Mouse (Mus musculus): Measurements from ENCODE around the gene Abca1. TPM values are rescaled to one million over a fixed set of nuclear protein-coding genes. Genes with fewer than 3 reads are reported as not detected.

Abca1 gene
- polyA plus RNA-seq, 1 experiment from 2014 or later: 6.1 TPM

GRCm38 (mm10) chr4:53030326-53030948, 129.3 kb downstream of the Abca1 start:
- ATAC-seq (ENCODE audit: insufficient read depth, low FRiP score): no peak
- WGBS: 55% methylated on average over 8 of the region's 8 CpGs

DNA sequence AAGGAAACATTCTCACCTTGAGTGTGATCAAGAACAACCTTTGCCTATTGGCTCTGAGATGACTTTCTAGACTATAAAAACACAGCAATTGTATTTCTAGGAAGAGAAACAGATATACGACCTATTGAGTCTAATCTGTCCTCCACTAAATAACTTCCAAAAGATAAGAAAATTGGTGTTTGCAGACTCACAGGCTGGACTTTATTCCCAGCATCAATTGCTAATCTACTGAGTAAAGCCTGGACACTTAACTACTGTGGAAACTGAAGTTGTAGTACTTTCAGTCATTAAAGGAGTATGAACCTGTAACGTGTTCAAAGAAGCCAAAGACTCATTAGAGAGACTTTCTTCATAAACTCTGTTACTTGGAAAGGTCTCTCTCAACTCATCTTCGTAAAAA, 131.9 kb downstream of the Abca1 start:
- no peaks in the 10 kb centered on the region for H3K9me3 ChIP-seq (replicated peaks; ENCODE audit: control insufficient read depth, low read length)
- no peak for ATAC-seq (ENCODE audit: insufficient read depth, low FRiP score)
- H3K36me3 ChIP-seq (ENCODE audit: control insufficient read depth, insufficient read depth, low read length): peaks cover 12% of the 10 kb centered on the region; the same call in 1 of the 2 replicates
- WGBS: 84% methylated on average over 3 of the region's 3 CpGs
- H3K9ac ChIP-seq (ENCODE audit: low read length): no peak overlapping the region
- no peaks in the 10 kb centered on the region for H3K27me3 ChIP-seq (ENCODE audit: control insufficient read depth, insufficient read depth, low read length)
- H3K4me2 ChIP-seq (ENCODE audit: low read depth, low read length): no peak overlapping the region
- no peak overlapping the region for H3K4me3 ChIP-seq (replicated peaks; ENCODE audit: low read length)
- H3K27ac ChIP-seq (ENCODE audit: low read length): no peak overlapping the region
- H3K4me1 ChIP-seq (ENCODE audit: control insufficient read depth, insufficient read depth, low read length): no peaks in the 10 kb centered on the region

More at GRCm38 (mm10) chr4:53030326-53030948, 129.3 kb downstream of the Abca1 start:
- Histone ChIP-seq H3K36me3 (ENCODE audit: control insufficient read depth, insufficient read depth, low read length) (no peaks in the 10 kb centered on the region), H3K27me3 (ENCODE audit: control insufficient read depth, insufficient read depth, low read length) (no peaks in the 10 kb centered on the region), H3K9ac (ENCODE audit: low read length) (no peak overlapping the region), H3K4me2 (ENCODE audit: low read depth, low read length) (no peak overlapping the region), H3K9me3 (replicated peaks; ENCODE audit: control insufficient read depth, low read length) (no peaks in the 10 kb centered on the region), H3K4me1 (ENCODE audit: control insufficient read depth, insufficient read depth, low read length) (no peaks in the 10 kb centered on the region), H3K4me3 (replicated peaks; ENCODE audit: low read length) (no peak overlapping the region), H3K27ac (ENCODE audit: low read length) (no peak overlapping the region)

GRCm38 (mm10) chr4:53024397-53024796, 135.3 kb downstream of the Abca1 start:
- H3K9me3 ChIP-seq (replicated peaks; ENCODE audit: control insufficient read depth, low read length): no peaks in the 10 kb centered on the region
- H3K9ac ChIP-seq (ENCODE audit: low read length): no peak overlapping the region
- ATAC-seq (ENCODE audit: insufficient read depth, low FRiP score): no peak
- no peaks in the 10 kb centered on the region for H3K4me1 ChIP-seq (ENCODE audit: control insufficient read depth, insufficient read depth, low read length)
- 84% methylated on average over 4 of the region's 4 CpGs for WGBS
- no peaks in the 10 kb centered on the region for H3K27me3 ChIP-seq (ENCODE audit: control insufficient read depth, insufficient read depth, low read length)
- no peak overlapping the region for H3K4me3 ChIP-seq (replicated peaks; ENCODE audit: low read length)
- H3K27ac ChIP-seq (ENCODE audit: low read length): no peak overlapping the region
- H3K36me3 ChIP-seq (ENCODE audit: control insufficient read depth, insufficient read depth, low read length): peaks cover 25% of the 10 kb centered on the region; the same call in 1 of the 2 replicates
- no peak overlapping the region for H3K4me2 ChIP-seq (ENCODE audit: low read depth, low read length)

GRCm38 (mm10) chr4:53023189-53023925, 136.3 kb downstream of the Abca1 start:
- Histone ChIP-seq H3K27me3 (ENCODE audit: control insufficient read depth, insufficient read depth, low read length) (no peaks in the 10 kb centered on the region), H3K36me3 (ENCODE audit: control insufficient read depth, insufficient read depth, low read length) (peaks cover 25% of the 10 kb centered on the region; the same call in 1 of the 2 replicates), H3K4me1 (ENCODE audit: control insufficient read depth, insufficient read depth, low read length) (no peaks in the 10 kb centered on the region), H3K4me2 (ENCODE audit: low read depth, low read length) (no peak overlapping the region), H3K9ac (ENCODE audit: low read length) (no peak overlapping the region), H3K4me3 (replicated peaks; ENCODE audit: low read length) (no peak overlapping the region), H3K27ac (ENCODE audit: low read length) (no peak overlapping the region), H3K9me3 (replicated peaks; ENCODE audit: control insufficient read depth, low read length) (no peaks in the 10 kb centered on the region)
- 87% methylated on average over 14 of the region's 14 CpGs for WGBS
- ATAC-seq (ENCODE audit: insufficient read depth, low FRiP score): no peak; the same call in 1 of the 2 replicates

GRCm38 (mm10) chr4:53018392-53018791, 141.3 kb downstream of the Abca1 start:
- Histone ChIP-seq H3K27ac (ENCODE audit: low read length) (no peak overlapping the region), H3K9ac (ENCODE audit: low read length) (no peak overlapping the region), H3K36me3 (ENCODE audit: control insufficient read depth, insufficient read depth, low read length) (peaks cover 41% of the 10 kb centered on the region), H3K9me3 (replicated peaks; ENCODE audit: control insufficient read depth, low read length) (peaks cover 5% of the 10 kb centered on the region; the same call in 1 of the 2 replicates), H3K4me3 (replicated peaks; ENCODE audit: low read length) (no peak overlapping the region), H3K27me3 (ENCODE audit: control insufficient read depth, insufficient read depth, low read length) (no peaks in the 10 kb centered on the region), H3K4me2 (ENCODE audit: low read depth, low read length) (no peak overlapping the region), H3K4me1 (ENCODE audit: control insufficient read depth, insufficient read depth, low read length) (no peaks in the 10 kb centered on the region)
- no peak for ATAC-seq (ENCODE audit: insufficient read depth, low FRiP score)
- WGBS: 83% methylated on average over 1 of the region's 1 CpGs

DNA sequence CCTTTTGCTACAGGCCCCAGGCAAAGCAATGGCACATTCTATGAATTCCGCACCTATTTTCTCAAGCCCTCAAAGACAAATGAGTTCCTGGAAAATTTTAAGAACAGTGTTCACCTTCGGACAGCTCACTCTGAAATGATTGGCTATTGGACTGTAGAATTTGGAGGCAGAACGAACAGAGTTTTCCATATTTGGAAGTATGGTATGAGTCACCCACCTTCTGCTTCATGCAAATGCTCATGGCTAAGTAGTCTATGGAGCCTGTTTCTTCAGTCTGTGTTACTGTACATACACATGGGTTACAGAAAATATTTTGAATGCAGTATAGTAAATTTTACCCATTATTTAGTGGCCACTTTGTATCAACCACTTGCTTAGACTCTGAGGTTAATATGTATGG, 144.7 kb downstream of the Abca1 start:
- H3K9ac ChIP-seq (ENCODE audit: low read length): no peak overlapping the region
- 92% methylated on average over 3 of the region's 3 CpGs for WGBS
- H3K27me3 ChIP-seq (ENCODE audit: control insufficient read depth, insufficient read depth, low read length): no peaks in the 10 kb centered on the region
- H3K36me3 ChIP-seq (ENCODE audit: control insufficient read depth, insufficient read depth, low read length): peaks cover 22% of the 10 kb centered on the region
- no peak overlapping the region for H3K4me2 ChIP-seq (ENCODE audit: low read depth, low read length)
- H3K9me3 ChIP-seq (replicated peaks; ENCODE audit: control insufficient read depth, low read length): peaks cover 5% of the 10 kb centered on the region; the same call in 1 of the 2 replicates
- no peak for ATAC-seq (ENCODE audit: insufficient read depth, low FRiP score)
- no peak overlapping the region for H3K4me3 ChIP-seq (replicated peaks; ENCODE audit: low read length)
- H3K4me1 ChIP-seq (ENCODE audit: control insufficient read depth, insufficient read depth, low read length): peaks cover 6% of the 10 kb centered on the region; the same call in 1 of the 2 replicates
- H3K27ac ChIP-seq (ENCODE audit: low read length): no peak overlapping the region

- WGBS: 88% methylated on average over 7 of the region's 7 CpGs
- no peak overlapping the region for H3K4me3 ChIP-seq (replicated peaks; ENCODE audit: low read length)
Observed at GRCm38 (mm10) chr4:53014421-53014820, 145.3 kb downstream of the Abca1 start.

DNA sequence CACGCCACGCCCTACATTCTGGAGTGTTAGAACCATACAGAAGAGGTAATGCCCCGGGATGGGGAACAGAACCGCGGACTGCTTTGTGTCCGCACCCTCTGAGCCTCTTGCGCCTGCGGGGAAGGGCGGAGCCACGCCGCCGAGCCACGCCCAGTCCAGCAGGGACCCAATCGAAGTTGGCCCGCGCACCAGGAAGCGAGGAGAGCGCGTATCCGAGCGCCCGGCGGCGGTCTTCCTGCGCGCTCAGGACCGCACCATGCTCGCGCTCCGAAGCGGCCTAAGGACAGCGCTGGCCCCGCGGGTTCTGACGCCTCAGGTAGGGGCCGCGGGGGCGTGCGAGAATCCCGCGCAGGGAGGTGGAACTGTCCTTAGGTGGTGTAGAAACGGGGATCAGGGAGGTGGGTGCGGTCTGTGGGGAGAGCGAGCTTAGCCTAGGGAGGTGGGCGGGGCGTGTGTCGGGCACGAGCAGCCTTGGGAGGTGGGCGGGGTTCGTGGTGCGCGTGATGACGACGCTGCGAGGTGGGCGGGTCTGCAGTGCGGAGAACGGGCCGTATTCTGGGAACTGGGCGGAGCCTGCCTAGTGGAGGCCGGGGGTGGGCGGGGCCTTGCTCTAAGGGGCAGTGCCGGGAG, 147.8 kb downstream of the Abca1 start, which contains the start of gene Nipsnap3b:
TSS of gene Nipsnap3b (plus strand) at position 149 of the 630 bp plus-strand sequence.
- Histone ChIP-seq H3K36me3 (ENCODE audit: control insufficient read depth, insufficient read depth, low read length) (peaks cover 13% of the 10 kb centered on the region), H3K27ac (ENCODE audit: low read length) (peak within 1 kb of the TSS; percentile 79), H3K4me3 (replicated peaks; ENCODE audit: low read length) (peak within 1 kb of the TSS; percentile 77), H3K9ac (ENCODE audit: low read length) (peak within 1 kb of the TSS; percentile 89), H3K4me2 (ENCODE audit: low read depth, low read length) (peak within 1 kb of the TSS; percentile 61), H3K9me3 (replicated peaks; ENCODE audit: control insufficient read depth, low read length) (peaks cover 5% of the 10 kb centered on the region; the same call in 1 of the 2 replicates), H3K4me1 (ENCODE audit: control insufficient read depth, insufficient read depth, low read length) (peaks cover 6% of the 10 kb centered on the region; the same call in 1 of the 2 replicates), H3K27me3 (ENCODE audit: control insufficient read depth, insufficient read depth, low read length) (no peaks in the 10 kb centered on the region)
- peak; percentile 98 for ATAC-seq (ENCODE audit: insufficient read depth, low FRiP score)
- under 1% methylated on average over 63 of the region's 63 CpGs for WGBS

More at GRCm38 (mm10) chr4:53014421-53014820, 145.3 kb downstream of the Abca1 start:
- Histone ChIP-seq H3K9me3 (replicated peaks; ENCODE audit: control insufficient read depth, low read length) (peaks cover 5% of the 10 kb centered on the region; the same call in 1 of the 2 replicates), H3K27me3 (ENCODE audit: control insufficient read depth, insufficient read depth, low read length) (no peaks in the 10 kb centered on the region), H3K36me3 (ENCODE audit: control insufficient read depth, insufficient read depth, low read length) (peaks cover 22% of the 10 kb centered on the region), H3K4me2 (ENCODE audit: low read depth, low read length) (no peak overlapping the region), H3K9ac (ENCODE audit: low read length) (no peak overlapping the region), H3K27ac (ENCODE audit: low read length) (no peak overlapping the region), H3K4me1 (ENCODE audit: control insufficient read depth, insufficient read depth, low read length) (peaks cover 6% of the 10 kb centered on the region; the same call in 1 of the 2 replicates)
- no peak for ATAC-seq (ENCODE audit: insufficient read depth, low FRiP score)
